Mouse (Mus musculus) urinary bladder, adult 2 months (tissue): ENCODE measurements around the gene Vwa1. TPM values are rescaled to one million over a fixed set of nuclear protein-coding genes. Genes with fewer than 3 reads are reported as not detected.
"Not testable (repeated sequence)": the region's sequence is repeated elsewhere in the genome, so short reads cannot be mapped to it uniquely, and the experiment has no call there.

Experiments used
- DNase-seq: peaks from one replicate; pipeline ENCODE4 v3.0.0; 2022; ENCODE audit warnings: low spot score
- polyA plus RNA-seq: library from polyadenylated mRNA; depleted of rRNA; stranded (reverse); fragments of >200 nt; gene quantifications from 2 replicates; pipeline ENCODE4 v1.2.3, GENCODE M21; 2012; rRNA removed

The Vwa1 gene
- polyA plus RNA-seq, 1 experiment = 29.3 TPM

- no peak for DNase-seq
These were observed 29.4 kb downstream of the Vwa1 start for GRCm38 (mm10) chr4:155745136-155745535.

DNA sequence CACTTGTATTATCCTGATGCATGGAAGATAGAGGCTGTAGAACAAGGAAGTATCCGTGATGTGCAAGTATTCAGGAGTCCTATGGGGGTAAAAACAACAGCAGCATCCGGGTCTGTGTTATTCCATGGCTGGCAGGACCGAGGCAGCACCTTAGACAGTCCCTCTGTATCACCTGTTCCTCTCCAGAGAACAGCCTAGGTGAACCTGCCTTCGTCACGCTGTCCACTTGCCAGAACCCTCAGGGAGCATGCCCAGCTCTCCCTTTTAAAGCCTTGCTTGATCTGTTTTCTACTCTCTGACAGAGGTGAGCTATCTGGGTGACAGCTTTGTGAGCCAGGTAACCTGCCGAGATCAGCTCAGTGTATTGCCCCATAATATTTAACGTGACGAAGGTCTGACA, 30.0 kb downstream of the Vwa1 start:
- no peak for DNase-seq

GRCm38 (mm10) chr4:155742684-155743083, 31.8 kb downstream of the Vwa1 start:
- DNase-seq = no peak

DNA sequence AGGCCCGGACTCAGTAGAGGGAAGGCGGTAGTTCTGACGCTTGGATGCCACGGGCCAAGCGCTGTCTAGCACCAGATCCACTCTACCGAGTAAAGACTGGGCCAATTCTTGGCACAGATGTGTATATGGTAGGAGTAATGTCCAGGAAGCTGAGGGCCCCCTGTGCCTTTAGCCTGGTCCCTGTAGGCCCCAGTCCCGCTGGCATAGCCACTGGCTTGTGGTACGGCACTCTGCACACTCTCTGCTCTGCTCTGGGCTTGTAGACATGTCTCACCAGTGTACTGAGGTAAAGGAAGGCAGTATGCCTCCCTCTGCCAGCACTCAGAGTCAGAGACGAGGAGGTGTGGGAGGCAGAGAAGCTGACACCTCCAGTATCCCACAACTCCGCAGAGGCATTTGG, 33.8 kb downstream of the Vwa1 start:
- not testable (repeated sequence) for DNase-seq

DNA sequence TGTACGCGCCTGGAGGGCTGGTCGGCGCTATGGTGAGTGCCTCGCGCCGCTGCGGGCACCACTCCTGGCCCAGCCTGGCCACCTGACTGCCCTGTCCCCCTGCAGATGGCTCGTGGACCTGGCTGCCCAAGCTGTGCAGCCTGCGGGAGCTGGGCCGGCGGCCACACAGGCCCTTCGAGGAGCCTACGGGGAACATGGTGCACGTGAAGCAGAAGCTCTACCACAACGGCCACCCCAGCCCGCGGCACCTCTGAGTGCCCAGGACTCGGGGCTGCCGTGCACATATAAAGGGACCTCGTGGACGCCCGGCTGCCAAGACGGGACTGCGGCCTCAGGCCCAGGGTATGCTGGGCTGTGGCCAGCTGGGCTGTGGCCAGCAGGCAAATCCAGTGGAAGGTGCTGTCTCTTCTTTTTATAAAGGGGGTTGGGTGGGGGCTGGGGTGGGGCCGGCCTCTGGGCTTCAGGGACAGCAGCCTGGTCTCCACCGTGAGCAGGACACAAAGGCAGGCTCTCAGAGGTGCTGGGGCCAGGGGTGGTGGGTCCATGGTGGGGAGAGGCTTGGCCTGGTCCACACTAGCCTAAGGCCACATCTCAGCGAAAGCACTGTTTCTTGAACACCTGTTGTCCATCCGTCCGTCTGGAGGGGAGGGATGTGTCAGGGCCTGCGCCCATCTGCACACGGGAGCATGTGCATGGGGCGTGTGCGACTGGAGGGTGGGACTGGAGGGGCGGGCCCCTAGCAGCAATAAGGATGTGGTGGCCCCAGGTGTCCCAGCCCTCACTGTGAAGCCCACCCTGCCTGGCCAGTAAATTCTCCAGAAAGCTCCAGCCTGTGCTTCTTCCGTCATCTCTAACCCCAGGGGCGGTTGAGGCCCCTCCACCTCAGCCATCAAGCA, 34.5 kb downstream of the Vwa1 start:
- DNase-seq = no peak

DNA sequence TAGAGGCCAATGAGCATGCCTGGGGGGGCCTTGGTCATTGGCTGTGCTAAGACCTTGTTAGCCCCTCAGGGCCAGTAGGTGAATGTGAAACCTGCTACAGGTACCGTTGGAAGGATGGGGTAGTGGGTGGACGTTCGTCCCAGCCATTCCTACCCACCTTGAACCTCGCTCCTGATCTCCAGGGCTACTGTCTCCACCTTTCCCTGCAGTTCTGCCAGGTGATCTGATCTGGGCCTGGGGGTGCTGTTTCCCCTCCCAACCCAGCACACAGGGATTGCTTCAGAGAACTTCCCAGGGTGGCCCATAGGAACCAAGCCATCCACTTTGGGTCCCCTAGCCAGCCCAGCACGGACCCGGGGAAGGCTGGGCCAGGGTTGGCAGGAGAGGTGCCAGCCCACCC, 35.3 kb downstream of the Vwa1 start:
- no peak for DNase-seq

DNA sequence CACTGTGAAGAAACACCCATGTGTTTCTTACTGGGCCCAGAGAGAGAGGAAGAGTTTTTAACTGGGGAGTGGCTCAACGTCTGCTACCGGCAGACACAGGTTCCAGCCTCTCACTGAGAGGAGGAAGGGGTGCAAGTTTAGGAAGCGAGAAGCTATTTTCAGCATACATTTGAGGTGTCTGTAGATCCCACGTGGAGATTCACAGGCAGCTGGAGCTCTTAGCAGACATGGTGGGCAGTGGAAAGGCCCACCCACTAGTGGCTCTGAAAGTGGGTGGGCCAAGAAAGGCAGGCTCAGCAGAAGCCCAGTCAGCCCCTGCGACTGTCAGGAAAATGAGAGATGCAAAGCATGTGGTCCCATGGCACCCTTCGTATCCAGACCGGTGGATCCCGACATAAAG, 36.2 kb downstream of the Vwa1 start:
- no peak for DNase-seq

DNA sequence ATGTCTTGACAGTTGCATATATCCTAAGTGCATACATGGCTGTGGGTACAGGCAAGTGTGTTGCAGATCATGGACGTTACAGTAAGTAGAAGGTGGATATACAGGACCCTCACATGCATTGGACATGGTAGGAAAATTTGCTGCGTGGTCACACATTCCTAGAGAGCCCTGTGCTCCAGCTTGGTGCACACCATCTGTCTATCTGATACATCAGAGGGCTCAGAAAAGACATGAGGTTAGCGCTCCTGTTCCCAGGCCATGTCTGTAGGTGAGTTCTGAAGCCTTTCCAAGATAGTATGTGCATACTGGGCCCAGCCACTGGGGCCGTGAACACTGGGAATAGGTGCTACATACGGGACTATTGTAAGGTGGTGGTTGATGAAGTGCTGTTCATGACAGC, 38.1 kb downstream of the Vwa1 start:
- DNase-seq = no peak

- DNase-seq = no peak
These were observed 38.7 kb downstream of the Vwa1 start for GRCm38 (mm10) chr4:155735788-155736187.

- peak; percentile 33 for DNase-seq
These were observed 39.4 kb downstream of the Vwa1 start for GRCm38 (mm10) chr4:155734951-155735702.

DNA sequence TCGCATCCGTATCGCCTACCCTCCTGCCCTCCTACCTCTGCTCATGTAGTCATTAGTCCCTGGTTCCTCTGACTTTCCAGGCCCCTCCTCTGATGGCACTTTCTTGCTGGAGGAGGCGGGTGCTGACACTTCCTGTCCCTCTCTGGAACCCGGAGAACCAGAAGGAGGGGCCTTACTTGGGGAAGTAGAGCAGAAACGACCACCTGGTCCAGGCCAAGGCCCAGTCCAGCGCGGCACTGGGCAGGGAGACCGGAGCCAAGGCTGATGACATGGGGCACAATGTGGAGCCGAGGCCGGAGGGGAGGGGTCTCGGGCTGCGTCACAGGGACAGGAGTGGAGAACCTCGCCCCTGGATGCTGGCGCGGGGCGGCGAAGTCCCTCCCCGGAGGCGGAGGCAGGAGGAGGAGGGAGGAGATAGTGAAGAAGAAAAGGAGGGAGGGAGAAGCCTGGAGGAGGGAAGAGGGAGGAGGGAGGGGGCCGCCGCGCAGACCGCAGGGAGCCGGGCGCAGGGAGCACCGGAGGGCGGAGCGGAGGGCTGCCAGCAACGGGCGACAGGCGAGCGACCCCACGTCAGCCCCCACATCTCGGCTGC, 40.1 kb downstream of the Vwa1 start, which contains the start of gene Tmem240:
Tmem240 (plus strand) TSS at position 451 of the 592 bp plus-strand sequence.
- peak; percentile 74 for DNase-seq

DNA sequence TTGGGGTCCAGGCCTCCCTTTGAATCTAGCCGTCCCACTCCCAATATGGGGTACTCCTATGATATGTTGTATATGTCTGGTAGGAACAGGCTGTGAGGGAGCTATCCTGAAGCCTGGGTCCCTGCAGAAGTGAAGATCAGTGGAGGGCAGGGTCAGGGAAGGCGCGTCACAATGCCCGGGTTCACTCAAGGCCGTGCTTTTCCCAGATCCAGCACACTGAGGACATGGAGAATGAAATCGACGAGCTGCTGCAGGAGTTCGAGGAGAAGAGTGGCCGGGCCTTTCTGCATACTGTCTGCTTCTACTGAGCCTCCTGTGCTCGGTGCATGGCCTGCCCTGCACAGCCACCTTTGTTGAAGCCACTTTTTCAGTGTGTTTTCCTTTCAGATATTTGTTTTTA, 41.2 kb downstream of the Vwa1 start:
- no peak for DNase-seq

DNA sequence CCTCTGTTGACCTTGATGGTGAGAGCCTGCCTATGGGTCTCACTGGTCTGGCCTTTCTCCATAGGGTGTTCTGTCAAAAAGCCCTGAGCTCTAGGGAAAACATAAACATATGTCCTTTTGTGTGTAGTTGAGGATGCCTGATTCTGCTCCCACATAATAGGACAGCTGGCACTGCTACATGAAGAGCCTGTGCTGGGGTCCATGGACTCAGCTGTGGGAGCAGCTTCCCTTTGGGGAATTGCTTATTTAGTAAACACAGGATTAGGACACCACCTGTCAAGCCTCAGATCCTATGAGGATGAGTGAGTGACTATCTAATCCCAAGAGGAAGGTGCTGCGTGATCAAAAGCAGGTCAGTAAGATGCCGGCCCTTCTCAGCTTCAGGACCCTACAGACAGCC, 46.5 kb downstream of the Vwa1 start:
- no peak for DNase-seq

DNA sequence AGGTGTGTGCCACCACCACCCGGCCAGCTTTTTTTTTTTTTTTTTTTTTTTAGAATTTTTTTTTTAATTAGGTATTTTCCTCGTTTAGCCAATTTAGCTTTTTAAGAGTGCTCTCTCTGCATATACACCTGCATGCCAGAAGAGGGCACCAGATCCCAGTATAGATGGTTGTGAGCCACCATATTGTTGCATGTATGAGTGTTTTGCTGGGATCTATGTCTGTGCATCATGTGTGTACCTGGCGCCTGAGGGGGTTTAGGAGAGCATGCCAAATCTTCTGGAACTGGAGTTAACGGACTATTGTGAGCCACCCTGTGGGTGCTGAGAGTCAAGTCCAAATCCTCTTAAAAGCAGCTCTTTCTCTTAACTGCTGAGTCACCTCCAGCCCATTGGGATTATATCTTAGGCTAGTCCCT, 52.8 kb downstream of the Vwa1 start:
- no peak for DNase-seq

Other genes with a start within 250 kb of the Vwa1 start
- gene Nadk, start 212.3 kb downstream of the Vwa1 start, polyA plus RNA-seq = 110 and 118 TPM in 2 replicates
- 6.1 and 7.8 TPM in 2 replicates for gene Slc35e2, start 173.3 kb downstream of the Vwa1 start, polyA plus RNA-seq
- 35.6 and 61.6 TPM in 2 replicates for gene Cdk11b, start 149.8 kb downstream of the Vwa1 start, polyA plus RNA-seq
- not detected in 2 replicates for gene Gm10563, start 129.3 kb downstream of the Vwa1 start, polyA plus RNA-seq
- gene Mmp23, start 121.3 kb downstream of the Vwa1 start, polyA plus RNA-seq = 138 and 226 TPM in 2 replicates
- 51.2 and 56.1 TPM in 2 replicates for gene Mib2, start 105.5 kb downstream of the Vwa1 start, polyA plus RNA-seq
- gene Fndc10, start 80.4 kb downstream of the Vwa1 start, polyA plus RNA-seq = 18.5 and 20.1 TPM in 2 replicates
- 119 and 148 TPM in 2 replicates for gene Ssu72, start 69.9 kb downstream of the Vwa1 start, polyA plus RNA-seq
- 2.7 and 3.3 TPM in 2 replicates for gene Tmem240, start 39.9 kb downstream of the Vwa1 start, polyA plus RNA-seq
- gene Atad3a, start 13.6 kb downstream of the Vwa1 start, polyA plus RNA-seq = 63.3 and 74.8 TPM in 2 replicates
- gene Tmem88b, start 11.2 kb upstream of the Vwa1 start, polyA plus RNA-seq = 0.91 and 0.93 TPM in 2 replicates
- gene Ankrd65, start 15.7 kb upstream of the Vwa1 start, polyA plus RNA-seq = 0.81 and 0.93 TPM in 2 replicates
- 78.0 and 96.4 TPM in 2 replicates for gene Mrpl20, start 28.2 kb upstream of the Vwa1 start, polyA plus RNA-seq
- gene Ccnl2, start 37.8 kb upstream of the Vwa1 start, polyA plus RNA-seq = 161 and 233 TPM in 2 replicates
- 110 and 122 TPM in 2 replicates for gene Aurkaip1, start 56.6 kb upstream of the Vwa1 start, polyA plus RNA-seq
- gene Mxra8, start 65.0 kb upstream of the Vwa1 start, polyA plus RNA-seq = 377 and 402 TPM in 2 replicates
- 58.9 and 76.5 TPM in 2 replicates for gene Dvl1, start 72.7 kb upstream of the Vwa1 start, polyA plus RNA-seq
- 0.91 and 1.3 TPM in 2 replicates for gene Tas1r3, start 88.7 kb upstream of the Vwa1 start, polyA plus RNA-seq
- 17.1 and 18.5 TPM in 2 replicates for gene Cptp, start 94.7 kb upstream of the Vwa1 start, polyA plus RNA-seq
- gene Ints11, start 94.8 kb upstream of the Vwa1 start, polyA plus RNA-seq = 26.5 and 32.3 TPM in 2 replicates
- gene Pusl1, start 117.1 kb upstream of the Vwa1 start, polyA plus RNA-seq = 43.7 and 55.5 TPM in 2 replicates
- gene Acap3, start 117.1 kb upstream of the Vwa1 start, polyA plus RNA-seq = 23.7 and 29.2 TPM in 2 replicates
- 55.1 and 63.4 TPM in 2 replicates for gene Ube2j2, start 169.1 kb upstream of the Vwa1 start, polyA plus RNA-seq
- 27.5 and 29.9 TPM in 2 replicates for gene C1qtnf12, start 187.6 kb upstream of the Vwa1 start, polyA plus RNA-seq
- gene B3galt6, start 218.0 kb upstream of the Vwa1 start, polyA plus RNA-seq = 5.3 and 6.1 TPM in 2 replicates
- gene Sdf4, start 218.2 kb upstream of the Vwa1 start, polyA plus RNA-seq = 75.8 and 106 TPM in 2 replicates
- gene Tnfrsf4, start 239.1 kb upstream of the Vwa1 start, polyA plus RNA-seq = 3.0 and 3.9 TPM in 2 replicates